Mouse (Mus musculus) urinary bladder, postnatal 4 days (tissue): ENCODE data around the gene Atn1.

Source experiments
- DNase-seq, 2 experiments: peaks; one replicate each; pipeline ENCODE4 v3.0.0; 2021 to 2022; ENCODE audit warnings: low spot score in 2 of 2

The Atn1 gene

GRCm38 (mm10) chr6:124768704-124769044 is 12.3 kb upstream of the Atn1 start:
- no peak for DNase-seq

DNA sequence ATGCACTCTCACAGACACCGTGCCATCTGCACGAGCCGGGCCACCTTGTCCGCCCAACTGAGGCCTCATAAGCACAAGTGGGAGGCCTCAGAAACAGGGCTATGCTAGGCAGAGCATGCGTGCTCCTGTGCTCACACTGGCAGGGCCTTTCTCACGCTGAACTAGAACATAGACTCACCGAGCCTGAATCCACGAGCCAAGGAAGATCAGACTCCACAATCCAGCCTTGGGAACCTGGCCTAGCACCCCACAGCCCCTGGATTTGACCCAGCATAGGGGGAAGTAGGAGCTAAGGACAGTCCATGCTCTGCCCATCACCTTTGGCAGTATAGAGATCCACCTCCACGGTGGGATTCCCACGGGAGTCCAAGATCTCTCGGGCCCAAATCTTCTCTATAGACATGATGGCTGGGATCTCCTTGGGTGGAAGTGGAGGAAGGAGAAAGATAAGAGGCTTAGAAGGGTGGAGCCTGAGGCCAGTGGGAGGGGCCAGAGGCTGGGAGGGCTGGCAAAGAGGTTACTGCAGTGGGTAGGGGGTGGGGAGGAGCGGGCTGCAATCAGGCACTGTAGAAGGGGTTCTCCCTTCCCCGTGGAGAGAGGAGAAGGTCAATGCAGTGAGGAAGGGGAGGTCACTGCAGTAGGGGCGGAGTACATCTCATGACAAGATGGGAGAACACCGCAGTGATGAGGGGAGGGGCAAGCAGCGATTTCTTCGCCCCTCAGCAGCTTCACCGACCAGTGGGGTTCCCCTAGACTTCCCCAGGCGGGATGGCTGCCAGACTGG is 11.8 kb upstream of the Atn1 start:
- DNase-seq, result no peak

DNA sequence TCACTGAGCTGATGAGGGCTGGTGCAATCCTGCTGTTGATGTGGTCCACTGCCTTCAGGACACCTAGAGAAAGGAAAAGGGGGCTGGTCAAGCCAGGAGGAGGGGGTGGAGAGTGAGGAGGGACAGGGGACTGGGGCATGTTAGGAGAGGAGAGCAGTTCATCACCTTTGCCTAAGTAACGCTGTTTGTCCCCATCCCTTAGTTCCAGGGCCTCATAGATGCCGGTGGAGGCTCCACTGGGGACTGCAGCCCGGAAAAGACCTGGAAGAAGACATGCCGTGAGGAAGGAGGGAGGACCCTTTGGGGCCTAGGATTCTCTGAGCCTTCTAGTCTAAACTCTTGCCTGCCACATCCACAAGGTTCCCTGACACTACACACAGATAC is 11.2 kb upstream of the Atn1 start:
- no peak for DNase-seq

DNA sequence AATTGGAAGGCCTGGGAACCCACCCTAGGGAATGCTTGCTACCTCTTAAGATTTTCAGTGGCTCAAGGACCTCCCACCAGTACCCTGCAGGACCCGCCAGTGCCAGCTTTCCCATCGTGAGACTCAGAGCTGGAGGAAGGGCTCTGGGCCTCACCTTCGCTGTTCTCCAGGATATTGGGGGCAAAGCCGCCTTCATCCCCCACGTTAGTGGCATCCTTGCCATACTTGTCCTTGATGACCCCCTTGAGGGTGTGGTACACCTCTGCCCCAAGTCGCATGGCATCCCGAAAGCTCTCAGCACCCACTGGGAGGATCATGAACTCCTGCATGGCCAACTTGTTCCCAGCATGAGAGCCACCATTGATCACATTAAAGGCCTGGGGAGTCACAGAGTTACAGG is 9.6 kb upstream of the Atn1 start:
- DNase-seq, result no peak

DNA sequence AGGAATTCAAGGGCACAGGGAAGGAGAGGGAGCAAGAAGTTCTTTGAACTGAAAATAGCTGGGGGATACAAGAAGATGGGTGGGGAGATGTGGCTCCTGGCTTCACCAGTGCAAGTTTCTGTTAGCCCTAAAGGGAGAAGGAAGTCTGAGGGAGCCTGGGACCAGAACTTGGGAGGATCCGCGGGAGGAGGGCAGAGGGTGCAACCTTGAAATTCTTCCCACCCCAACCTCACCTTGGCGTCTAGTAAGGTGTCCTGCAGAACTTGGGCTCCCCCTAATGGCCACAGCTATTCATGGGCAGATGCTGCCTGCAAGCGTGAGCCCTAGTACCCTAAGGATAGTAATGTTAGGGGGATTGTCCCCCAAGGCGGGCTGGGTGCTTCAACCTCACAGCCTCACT is 2.9 kb upstream of the Atn1 start:
- DNase-seq, result peak; percentile 74 to 86

DNA sequence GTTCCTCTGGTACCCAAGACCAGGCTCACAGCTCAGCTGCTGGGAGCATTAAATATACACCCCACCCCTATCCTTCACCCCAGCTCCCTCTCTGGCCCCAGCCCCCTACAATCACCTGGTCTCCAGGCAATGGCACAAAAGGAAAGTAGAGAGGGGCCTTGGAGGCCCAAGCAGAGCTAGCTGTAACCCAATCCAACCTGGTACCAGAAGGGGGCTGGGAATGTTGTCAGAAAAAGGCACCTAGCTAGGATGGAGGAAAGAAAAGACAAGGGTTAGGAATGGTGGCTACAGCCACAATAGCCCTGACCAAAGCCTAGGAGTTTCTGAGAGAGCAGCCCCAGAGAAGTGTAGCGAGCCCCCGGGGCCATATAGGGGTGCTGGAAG is 2.5 kb upstream of the Atn1 start:
- DNase-seq, result no peak

DNA sequence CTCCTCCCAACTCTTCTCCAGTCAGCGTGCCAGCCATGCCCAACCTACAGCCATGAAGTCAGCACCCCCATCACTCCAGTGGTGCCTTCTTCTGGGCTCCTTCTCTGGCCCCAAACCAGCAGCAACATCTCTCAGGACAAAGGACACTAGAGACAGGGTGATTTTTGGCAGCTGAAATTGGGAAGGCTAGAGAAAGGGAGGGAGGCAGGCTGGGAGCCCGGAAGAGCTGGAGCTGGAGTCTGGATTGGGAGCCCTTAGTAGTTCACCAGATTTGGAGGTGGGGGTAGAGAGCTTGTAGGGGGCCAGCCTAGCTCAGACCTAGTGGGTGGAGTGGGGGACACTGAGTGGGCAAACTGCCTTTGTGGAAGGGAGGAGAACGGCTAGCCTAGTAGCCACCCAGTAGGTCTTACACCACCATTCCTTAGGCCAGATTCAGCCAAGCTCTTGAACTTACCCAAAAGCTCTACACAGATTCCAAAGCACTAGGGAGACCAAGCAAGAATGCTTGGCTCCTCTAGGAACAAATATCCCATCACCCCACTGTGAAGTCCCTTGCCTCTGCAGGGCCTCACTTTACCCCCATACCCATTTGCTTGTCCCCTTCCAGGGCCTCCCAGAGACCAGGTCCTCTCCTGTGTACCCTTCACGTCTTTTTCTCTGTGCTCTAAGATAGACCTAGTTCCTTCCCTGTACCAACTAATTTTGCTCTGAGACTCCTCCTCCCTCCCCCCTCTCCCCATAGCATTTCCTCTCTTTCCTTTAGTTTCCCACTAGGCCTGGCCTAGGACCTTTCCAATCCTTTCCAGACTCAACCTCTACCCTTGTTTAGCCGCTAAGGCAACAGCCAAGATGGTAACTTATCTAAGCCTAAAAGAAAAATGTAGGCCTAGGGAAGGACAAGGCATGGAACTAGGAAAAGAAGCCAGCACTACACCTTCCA is 1.9 kb upstream of the Atn1 start:
- DNase-seq, result peak in 1 of 2 experiments; percentile 51

DNA sequence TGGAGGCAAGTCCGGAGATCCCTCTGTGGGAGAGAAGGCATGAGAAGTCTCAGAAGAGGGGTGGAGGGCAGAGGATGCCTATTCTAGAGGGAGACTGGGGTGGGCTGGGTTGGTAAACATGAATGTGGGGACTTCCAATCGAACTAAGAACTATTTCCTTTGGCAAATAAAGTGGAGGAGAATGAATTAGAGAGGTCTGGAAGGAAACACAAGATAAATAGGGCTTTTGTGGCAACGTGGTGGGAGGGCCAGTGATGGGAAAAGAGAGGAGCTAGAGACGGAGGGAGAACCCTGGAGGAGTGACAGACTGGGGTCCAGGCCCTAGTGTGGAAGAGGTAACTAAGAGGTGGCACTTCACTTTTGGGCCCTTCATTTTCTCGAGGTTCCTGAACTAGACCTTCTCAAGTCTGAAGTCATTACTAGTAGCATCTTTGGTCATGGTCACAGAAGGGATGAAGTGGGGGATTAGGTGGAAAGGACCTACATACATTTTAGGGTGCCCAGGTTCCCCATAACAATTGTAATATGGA is 1.1 kb upstream of the Atn1 start:
- DNase-seq, result no peak

DNA sequence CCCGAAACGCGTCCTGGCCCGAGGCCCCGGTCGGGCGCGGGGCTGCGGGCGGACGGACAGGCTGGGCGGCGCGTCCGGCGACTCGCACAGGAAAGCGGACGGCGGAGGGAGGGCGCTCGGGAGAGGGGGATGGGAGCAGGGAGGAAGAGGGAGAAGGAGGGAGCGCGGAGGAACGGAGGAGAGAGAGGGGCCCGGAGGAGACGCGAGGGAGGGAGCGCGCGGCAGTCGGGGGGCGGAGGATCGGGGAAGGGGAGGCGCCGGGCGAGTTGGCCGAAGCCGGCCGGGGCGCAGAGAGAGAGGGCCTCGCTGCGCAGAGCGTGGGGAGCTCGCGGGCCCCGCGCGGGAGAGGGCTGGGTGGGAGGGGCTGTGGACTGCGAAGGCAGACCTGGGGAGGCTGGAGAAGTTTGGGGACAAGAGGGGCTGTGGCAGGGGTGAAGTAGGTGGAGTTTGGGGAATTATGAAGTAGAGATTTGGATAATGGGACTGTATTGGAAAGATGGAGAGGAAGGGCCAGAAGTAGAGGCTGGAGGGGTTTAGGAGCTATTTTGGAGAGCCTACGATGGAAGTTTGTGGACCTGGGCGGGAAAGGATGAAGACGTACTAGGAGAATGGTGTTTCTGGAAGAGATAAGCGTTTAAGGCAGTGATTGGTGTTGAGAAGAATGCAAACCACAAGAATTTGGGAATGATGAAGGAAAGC is 477 bp upstream of the Atn1 start:
- peak; percentile 83 to 91 for DNase-seq

- no peak for DNase-seq
Measured at GRCm38 (mm10) chr6:124755306-124755705, 1.0 kb downstream of the Atn1 start.

- DNase-seq, result no peak
Measured at GRCm38 (mm10) chr6:124753861-124754260, 2.5 kb downstream of the Atn1 start.

- DNase-seq, result no peak
Measured at GRCm38 (mm10) chr6:124750405-124750804, 5.9 kb downstream of the Atn1 start.

- no peak for DNase-seq
Measured at GRCm38 (mm10) chr6:124746654-124747632, 9.4 kb downstream of the Atn1 start.

- DNase-seq, result no peak
Measured at GRCm38 (mm10) chr6:124746296-124746605, 10.1 kb downstream of the Atn1 start.

GRCm38 (mm10) chr6:124745490-124746295 is 10.6 kb downstream of the Atn1 start:
- peak; percentile 93 to 94 for DNase-seq

GRCm38 (mm10) chr6:124744755-124745321 is 11.5 kb downstream of the Atn1 start:
- no peak for DNase-seq

GRCm38 (mm10) chr6:124743647-124744046 is 12.7 kb downstream of the Atn1 start:
- DNase-seq, result no peak

DNA sequence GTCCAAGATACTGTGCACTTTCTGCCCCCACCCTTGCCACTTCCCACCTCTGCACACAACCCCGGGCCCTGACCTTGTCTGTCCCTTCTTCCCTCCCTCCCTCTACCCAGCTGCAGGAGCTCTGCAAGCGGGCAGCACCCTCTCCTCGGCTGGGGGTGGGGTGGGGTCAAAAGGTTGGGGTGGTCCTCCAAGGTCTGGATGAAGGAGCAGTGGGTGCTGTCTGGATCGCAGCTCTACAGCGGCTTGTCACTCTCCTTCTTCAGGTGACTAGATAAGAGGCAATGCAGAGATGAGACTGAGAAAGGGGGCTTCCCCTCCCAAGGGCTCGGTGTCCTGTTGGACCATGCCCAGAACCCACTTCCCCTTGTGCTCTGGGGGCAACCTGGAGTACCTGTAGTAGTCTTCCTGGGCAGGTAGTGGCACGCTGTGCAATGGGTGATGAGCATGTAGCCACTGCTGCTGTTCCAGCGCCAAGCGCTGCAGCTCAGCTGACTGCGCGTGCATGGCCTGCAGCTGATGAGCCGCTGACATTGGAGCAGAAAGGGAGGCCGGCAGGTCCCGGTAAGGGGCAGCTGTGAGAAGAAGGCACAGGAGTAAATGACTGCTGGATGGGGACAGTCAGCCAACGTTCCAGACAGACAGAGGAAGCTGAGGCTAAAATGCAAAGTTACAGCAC is 13.3 kb downstream of the Atn1 start:
- no peak for DNase-seq

DNA sequence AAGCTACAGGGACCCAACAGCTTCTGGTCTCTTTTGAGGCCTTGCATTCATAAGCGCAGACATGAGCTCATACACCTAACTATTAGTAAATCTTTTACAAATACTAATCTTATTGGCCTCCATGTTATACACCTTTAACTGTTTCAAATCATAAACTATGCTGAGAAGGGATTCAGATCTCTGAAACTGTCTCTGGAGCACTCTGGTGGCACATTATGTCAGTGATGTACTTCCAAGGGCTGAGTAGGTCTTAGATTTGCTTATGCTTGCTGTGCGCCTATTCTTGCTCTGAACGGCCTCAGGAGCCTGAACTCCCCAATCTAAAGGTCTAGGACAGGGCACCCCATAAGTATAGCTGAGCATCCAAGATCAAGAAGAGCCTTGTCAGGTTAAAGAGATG is 14.5 kb downstream of the Atn1 start:
- DNase-seq, result no peak
